Mouse (Mus musculus): Measurements from ENCODE around the gene Clec4a1. TPM values are rescaled to one million over a fixed set of nuclear protein-coding genes. Genes with fewer than 3 reads are reported as not detected.

Gene Clec4a1
- under 1 TPM; 0.27 to 0.41 TPM for total RNA-seq (2021)
- long read RNA-seq, result 0 reads

- DNase-seq (ENCODE audit: low spot score in 2 of 2), result no peak
Observed at GRCm38 (mm10) chr6:122921451-122921850, at the start of gene Clec4a1. Gene Clec4a1, plus strand, starts transcription at chr6:122921848.

GRCm38 (mm10) chr6:122872800-122873199 lies 48.8 kb upstream of the Clec4a1 start:
- no peak for DNase-seq (ENCODE audit: low spot score in 2 of 2)

GRCm38 (mm10) chr6:122873871-122874719 lies 47.6 kb upstream of the Clec4a1 start, which contains the start of gene Necap1:
Gene Necap1, plus strand, starts transcription at chr6:122874474.
- DNase-seq (ENCODE audit: low spot score in 2 of 2), result peak; percentile 97 to 99

GRCm38 (mm10) chr6:122874720-122875389 lies 46.8 kb upstream of the Clec4a1 start:
- no peak for DNase-seq (ENCODE audit: low spot score in 2 of 2)

GRCm38 (mm10) chr6:122879141-122879735 lies 42.4 kb upstream of the Clec4a1 start:
- no peak for DNase-seq (ENCODE audit: low spot score in 2 of 2)

- no peak for DNase-seq (ENCODE audit: low spot score in 2 of 2)
Observed at GRCm38 (mm10) chr6:122879781-122880505, 41.7 kb upstream of the Clec4a1 start.

GRCm38 (mm10) chr6:122881287-122881686 lies 40.4 kb upstream of the Clec4a1 start:
- DNase-seq (ENCODE audit: low spot score in 2 of 2), result no peak

GRCm38 (mm10) chr6:122883603-122884002 lies 38.0 kb upstream of the Clec4a1 start:
- no peak for DNase-seq (ENCODE audit: low spot score in 2 of 2)

GRCm38 (mm10) chr6:122889599-122889998 lies 32.0 kb upstream of the Clec4a1 start:
- no peak for DNase-seq (ENCODE audit: low spot score in 2 of 2)

GRCm38 (mm10) chr6:122892442-122893049 lies 29.1 kb upstream of the Clec4a1 start:
- peak in 1 of 2 experiments; percentile 70 for DNase-seq (ENCODE audit: low spot score in 2 of 2)

GRCm38 (mm10) chr6:122919922-122920321 lies 1.7 kb upstream of the Clec4a1 start:
- DNase-seq (ENCODE audit: low spot score in 2 of 2), result no peak

- DNase-seq (ENCODE audit: low spot score in 2 of 2), result no peak
Observed at GRCm38 (mm10) chr6:122934845-122935244, 13.2 kb downstream of the Clec4a1 start.

- DNase-seq (ENCODE audit: low spot score in 2 of 2), result no peak
Observed at GRCm38 (mm10) chr6:122939618-122940017, 18.0 kb downstream of the Clec4a1 start.

- DNase-seq (ENCODE audit: low spot score in 2 of 2), result no peak
Observed at GRCm38 (mm10) chr6:122946760-122947159, 25.1 kb downstream of the Clec4a1 start.

- no peak for DNase-seq (ENCODE audit: low spot score in 2 of 2)
Observed at GRCm38 (mm10) chr6:122952401-122952800, 30.8 kb downstream of the Clec4a1 start, which contains the start of gene Clec4a3. Gene Clec4a3, plus strand, starts transcription at chr6:122952515.

GRCm38 (mm10) chr6:122964562-122964961 lies 42.9 kb downstream of the Clec4a1 start:
- no peak for DNase-seq (ENCODE audit: low spot score in 2 of 2)

GRCm38 (mm10) chr6:122969048-122969447 lies 47.4 kb downstream of the Clec4a1 start:
- no peak for DNase-seq (ENCODE audit: low spot score in 2 of 2)

All from layer of hippocampus, adult 18-20 months (tissue).